Mouse (Mus musculus) R1 (cell line): ENCODE measurements around the gene Mrpl2.

ENCODE experiments used
- DNase-seq: peaks from one replicate; pipeline ENCODE4 v3.0.0-alpha.2; 2018; ENCODE audit warnings: low read depth, low spot score

The Mrpl2 gene

DNA sequence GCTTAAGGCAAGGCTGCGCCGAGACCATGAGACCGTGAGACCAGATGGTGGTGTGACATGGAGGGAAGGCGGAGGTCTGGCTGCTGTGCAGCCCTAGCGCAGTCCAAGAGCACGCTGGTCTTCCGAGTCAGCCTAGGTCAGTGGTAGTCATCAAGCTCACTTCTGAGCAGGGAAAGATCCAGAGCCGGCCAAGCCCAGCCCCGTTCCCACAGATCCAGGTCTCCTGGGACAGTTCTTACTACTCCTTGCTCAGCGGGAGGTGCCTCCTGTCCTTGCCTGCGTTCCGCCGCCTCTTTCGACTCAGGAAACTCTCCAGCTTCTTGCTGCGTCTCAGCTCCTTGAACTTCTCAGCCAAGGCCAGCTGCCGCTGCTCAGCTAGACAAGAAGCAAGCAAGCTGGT, 21.7 kb downstream of the Mrpl2 start:
- DNase-seq = peak; percentile 65

DNA sequence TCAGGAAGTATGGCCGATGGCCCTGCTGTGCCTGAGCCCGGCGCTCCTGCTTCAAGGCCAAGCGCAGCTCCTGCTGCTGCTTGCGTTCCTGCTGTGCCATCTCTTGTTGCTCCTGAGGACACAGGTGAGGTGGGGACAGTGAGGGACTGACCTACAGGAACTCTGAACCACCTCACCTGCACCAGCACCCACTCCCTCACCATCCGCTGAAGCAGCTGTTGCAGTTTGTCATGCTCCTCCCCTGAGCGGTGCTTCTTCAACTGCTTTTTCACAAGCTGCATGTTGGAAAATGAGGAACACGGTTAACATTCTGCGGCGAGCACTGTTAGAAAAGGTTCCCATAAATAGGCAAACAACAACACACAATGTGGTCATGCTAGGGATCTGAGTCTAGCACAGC, 23.9 kb downstream of the Mrpl2 start:
- DNase-seq = no peak

DNA sequence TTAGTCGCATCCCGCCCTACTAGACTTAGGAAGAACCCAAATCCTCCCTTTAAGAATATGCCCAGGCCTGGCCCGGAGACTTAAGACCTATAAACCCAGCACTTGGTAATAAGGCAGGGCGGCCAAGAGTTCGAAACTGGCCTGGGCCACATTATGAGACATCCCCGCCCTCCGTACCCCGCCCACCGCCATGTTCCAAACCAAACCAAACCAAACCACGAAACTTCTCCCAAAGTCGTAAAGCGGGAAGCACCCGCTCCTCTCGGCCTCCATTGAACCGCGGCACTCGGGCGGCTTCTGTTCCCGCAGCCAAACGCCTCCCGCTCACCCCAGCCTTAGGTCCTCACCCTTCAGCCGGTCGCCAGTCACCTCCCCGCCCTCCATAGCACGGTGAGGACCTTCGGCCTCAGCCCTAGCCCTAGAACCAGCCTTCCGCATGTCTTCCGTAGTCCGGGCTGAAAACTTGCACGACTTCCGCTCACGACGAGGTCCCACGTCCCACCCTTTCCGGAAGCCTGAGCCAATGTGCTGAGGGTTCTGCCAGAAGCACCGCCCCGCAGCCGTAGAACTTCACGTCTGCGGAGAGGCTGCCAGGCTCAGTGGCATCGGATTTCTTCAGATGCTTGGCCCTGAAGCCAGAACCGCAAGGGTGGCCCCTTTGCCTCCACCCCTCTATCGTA, 28.0 kb downstream of the Mrpl2 start, which contains the start of gene Rrp36:
Gene Rrp36 (minus strand): TSS at position 503 of the 680 bp plus-strand sequence.
- peak; percentile 98 for DNase-seq

GRCm38 (mm10) chr17:46674530-46675283, 28.7 kb downstream of the Mrpl2 start:
- DNase-seq = peak; percentile 89

GRCm38 (mm10) chr17:46678416-46678815, 32.4 kb downstream of the Mrpl2 start, which contains the start of gene Mea1:
TSS of gene Mea1 (plus strand) at chr17:46678793.
- no peak for DNase-seq

DNA sequence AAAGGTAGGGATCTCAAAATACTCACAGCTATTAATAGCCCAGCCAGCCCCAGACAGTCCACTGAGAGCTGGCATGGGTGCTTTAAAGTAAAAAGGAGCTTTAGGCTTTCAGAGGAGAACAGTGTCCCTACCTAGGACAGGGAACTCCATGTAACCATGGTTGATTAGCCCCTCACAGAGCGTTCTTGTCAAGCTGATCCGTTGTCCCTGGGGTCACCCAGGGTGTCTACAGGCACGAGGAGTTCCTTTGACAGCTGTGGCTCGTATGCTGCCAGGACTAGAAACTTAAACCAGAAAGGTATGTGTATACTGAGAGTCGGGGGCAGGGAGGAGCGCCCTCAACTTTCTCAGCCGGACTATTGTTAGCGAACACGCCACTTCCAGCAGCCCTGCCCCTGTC, 32.9 kb downstream of the Mrpl2 start:
- no peak for DNase-seq

GRCm38 (mm10) chr17:46679843-46680759, 34.1 kb downstream of the Mrpl2 start:
- DNase-seq = no peak

- peak; percentile 100 for DNase-seq
Observed at GRCm38 (mm10) chr17:46680760-46681373, 34.8 kb downstream of the Mrpl2 start, which contains the start of gene Klhdc3. TSS of gene Klhdc3 (minus strand) at chr17:46680914.

- DNase-seq = no peak
Observed at GRCm38 (mm10) chr17:46681466-46682118, 35.6 kb downstream of the Mrpl2 start.

DNA sequence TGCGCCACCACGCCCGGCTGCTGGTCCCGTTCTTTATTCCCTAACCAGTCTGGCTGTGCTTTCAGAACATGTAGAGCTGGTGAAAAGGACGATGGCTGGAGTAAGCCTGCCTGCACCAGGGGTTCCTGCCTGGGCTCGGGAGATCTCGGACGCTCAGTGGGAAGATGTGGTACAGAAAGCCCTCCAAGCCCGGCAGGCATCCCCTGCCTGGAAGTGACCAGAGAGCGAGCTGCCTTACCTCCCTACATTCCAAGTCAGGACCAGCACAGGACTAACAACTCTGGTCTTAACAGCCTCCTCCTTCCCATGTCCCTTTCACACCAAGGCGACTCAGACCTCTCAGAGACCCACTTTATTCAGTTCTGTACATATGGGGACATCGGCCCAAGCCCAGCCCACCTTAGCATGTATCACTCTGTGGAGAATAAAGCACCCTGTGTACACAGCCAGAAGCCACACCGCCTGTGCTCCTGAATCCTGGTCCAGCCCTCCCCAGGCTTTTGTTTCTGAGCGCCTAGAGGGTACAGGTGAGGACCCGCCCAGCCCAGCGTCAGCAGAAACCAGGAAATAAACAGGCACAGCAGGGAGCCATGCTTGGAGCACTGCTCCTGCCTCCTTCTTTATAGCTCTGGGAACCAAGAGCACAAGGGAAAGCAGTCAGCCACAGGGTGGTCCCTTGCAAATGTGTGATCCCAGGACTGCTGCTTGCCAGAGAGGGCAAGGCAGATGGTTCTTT, 36.8 kb downstream of the Mrpl2 start:
- DNase-seq = peak; percentile 92

GRCm38 (mm10) chr17:46685913-46686312, 39.9 kb downstream of the Mrpl2 start:
- no peak for DNase-seq

DNA sequence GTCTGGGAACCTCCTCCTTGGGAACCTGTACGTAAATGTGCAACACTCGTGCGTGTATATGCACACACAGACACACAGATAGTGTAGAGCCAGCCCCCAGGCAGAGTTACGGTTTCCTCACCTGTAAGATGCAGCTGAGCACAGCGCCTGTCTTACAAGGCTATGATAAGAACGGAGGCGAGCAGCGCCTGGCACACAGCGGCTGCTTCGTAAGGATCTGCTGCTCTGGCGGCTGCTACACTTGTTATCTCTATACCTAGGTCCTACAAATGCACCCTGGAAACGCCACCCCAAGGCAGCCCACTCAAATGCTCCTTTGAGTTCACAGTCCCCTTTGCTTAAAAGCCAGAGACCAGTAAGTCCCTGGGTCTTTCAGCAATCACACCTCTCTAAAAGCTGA, 44.6 kb downstream of the Mrpl2 start:
- no peak for DNase-seq

DNA sequence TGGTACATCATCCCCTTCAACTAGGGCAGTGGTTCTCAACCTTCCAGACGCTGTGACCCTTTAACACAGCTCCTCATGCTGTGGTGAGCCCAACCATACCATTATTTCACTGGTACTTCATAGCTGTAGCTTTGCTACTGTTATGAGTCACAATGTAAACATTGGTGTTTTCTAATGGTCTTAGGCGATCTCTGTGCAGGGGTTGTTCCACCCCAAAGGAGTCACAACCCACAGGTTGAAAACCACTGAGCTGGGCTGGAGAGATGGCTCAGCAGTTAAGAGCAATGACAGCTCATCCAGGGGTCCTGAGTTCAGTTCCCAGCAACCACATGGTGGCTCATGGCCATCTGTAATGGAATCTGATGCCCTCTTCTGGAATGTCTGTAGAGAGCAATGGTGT, 45.4 kb downstream of the Mrpl2 start:
- DNase-seq = no peak

DNA sequence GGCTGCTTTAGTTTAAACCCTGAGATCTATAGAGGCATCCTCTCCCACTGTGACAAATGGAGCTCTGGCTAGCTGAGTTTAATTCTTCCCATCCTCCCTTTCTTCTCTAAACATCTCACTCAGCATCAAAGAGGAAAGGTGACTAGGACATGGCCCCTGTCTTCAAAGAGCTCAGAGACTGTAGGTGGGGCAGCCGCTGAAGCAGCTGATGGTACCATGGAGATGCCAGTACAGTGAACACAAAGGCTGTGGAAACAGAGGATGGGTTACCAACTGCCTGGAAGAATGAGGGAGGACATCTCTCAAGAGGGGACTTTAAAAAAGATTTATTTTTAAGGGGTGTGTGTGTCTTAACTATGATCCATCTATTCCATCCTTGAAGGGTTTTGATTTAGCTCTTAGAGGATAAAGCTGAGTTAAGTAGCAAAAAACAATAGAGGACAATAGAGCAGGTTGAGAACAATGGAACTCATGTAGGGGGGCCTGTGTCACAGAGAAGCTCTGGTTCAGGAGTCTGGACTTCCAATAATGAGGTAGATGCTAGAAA, 48.6 kb downstream of the Mrpl2 start:
- peak; percentile 63 for DNase-seq

DNA sequence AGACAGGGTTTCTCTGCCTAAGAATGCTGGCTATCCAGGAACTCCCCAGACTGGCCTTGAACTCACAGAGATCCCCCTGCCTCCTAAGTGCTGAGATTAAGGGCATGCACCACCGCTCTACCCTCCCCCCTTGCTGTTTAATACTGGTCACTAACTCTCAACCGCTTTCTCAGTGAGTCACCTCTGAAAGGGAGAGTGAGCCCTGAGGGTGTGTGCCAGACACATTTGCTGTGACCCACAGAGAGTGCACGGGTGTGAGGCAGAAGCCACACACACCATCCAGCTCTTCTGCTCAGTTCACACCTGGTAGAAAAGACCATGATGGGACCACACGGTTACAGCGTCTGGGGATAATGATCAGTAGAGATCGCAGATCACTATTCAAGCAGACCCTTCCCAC, 52.5 kb downstream of the Mrpl2 start:
- peak; percentile 31 for DNase-seq

DNA sequence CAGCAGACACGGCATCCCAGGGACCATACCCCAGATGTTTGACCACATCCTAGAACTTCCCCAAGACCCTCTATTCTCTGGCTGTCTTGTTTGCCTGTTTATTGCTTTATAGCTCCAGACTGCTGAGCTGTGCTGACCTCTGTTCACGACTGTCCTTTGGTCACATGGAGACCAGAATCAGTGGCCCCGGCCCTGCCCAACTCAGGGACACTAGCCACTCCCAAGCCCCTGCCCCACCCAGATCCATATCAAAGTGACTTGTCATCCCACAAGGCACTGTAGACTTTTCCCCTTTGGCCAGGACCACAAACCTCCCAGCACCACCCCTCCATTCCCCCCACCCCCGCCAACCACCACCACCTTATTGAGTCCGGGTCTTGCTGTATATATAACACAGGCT, 53.2 kb downstream of the Mrpl2 start:
- no peak for DNase-seq
